Mouse (Mus musculus): ENCODE results near the gene Macc1. TPM values are rescaled to one million over a fixed set of nuclear protein-coding genes. Genes with fewer than 3 reads are reported as not detected.

Gene Macc1
- polyA plus RNA-seq, 2 experiments = 1.3 to 2.1 TPM

- Histone ChIP-seq H3K9ac (ENCODE audit: low read depth, low read length, severe bottlenecking) (no peak overlapping the region), H3K4me3 (replicated peaks; ENCODE audit: low read length) (no peak overlapping the region), H3K36me3 (ENCODE audit: control insufficient read depth, insufficient read depth, low read length) (no peaks in the 10 kb centered on the region), H3K9me3 (ENCODE audit: control insufficient read depth, low read length) (no peaks in the 10 kb centered on the region), H3K27ac (replicated peaks; ENCODE audit: low read depth, low read length) (no peak overlapping the region), H3K4me1 (ENCODE audit: control insufficient read depth, insufficient read depth, low read length) (no peaks in the 10 kb centered on the region), H3K27me3 (ENCODE audit: control insufficient read depth, insufficient read depth, low read length) (no peaks in the 10 kb centered on the region), H3K4me2 (replicated peaks; ENCODE audit: low read depth, low read length, severe bottlenecking) (no peak overlapping the region)
- TF ChIP-seq POLR2A (IDR thresholded peaks at IDR 0.05; ENCODE audit: borderline replicate concordance, extremely low read depth, insufficient read depth, insufficient read length) = no peak
- ATAC-seq (ENCODE audit: low FRiP score, low read depth) (no peak), DNase-seq (ENCODE audit: low spot score) (no peak)
- 89% methylated on average over 1 of the region's 1 CpGs for WGBS
These were observed 51.0 kb downstream of the Macc1 start for GRCm38 (mm10) chr12:119365041-119365440.

GRCm38 (mm10) chr12:119369832-119370231, 55.8 kb downstream of the Macc1 start:
- ATAC-seq (ENCODE audit: low FRiP score, low read depth) = no peak
- Histone ChIP-seq H3K9me3 (ENCODE audit: control insufficient read depth, low read length) (no peaks in the 10 kb centered on the region), H3K36me3 (ENCODE audit: control insufficient read depth, insufficient read depth, low read length) (no peaks in the 10 kb centered on the region), H3K27ac (replicated peaks; ENCODE audit: low read depth, low read length) (no peak overlapping the region), H3K9ac (ENCODE audit: low read depth, low read length, severe bottlenecking) (no peak overlapping the region), H3K4me2 (replicated peaks; ENCODE audit: low read depth, low read length, severe bottlenecking) (no peak overlapping the region), H3K4me1 (ENCODE audit: control insufficient read depth, insufficient read depth, low read length) (no peaks in the 10 kb centered on the region), H3K4me3 (replicated peaks; ENCODE audit: low read length) (no peak overlapping the region), H3K27me3 (ENCODE audit: control insufficient read depth, insufficient read depth, low read length) (no peaks in the 10 kb centered on the region)
- WGBS = 61% methylated on average over 4 of the region's 4 CpGs
- no peak for DNase-seq (ENCODE audit: low spot score)
- no peak for TF ChIP-seq POLR2A (IDR thresholded peaks at IDR 0.05; ENCODE audit: borderline replicate concordance, extremely low read depth, insufficient read depth, insufficient read length)

GRCm38 (mm10) chr12:119372359-119372758, 58.3 kb downstream of the Macc1 start:
- Histone ChIP-seq H3K9me3 (ENCODE audit: control insufficient read depth, low read length) (no peaks in the 10 kb centered on the region), H3K4me3 (replicated peaks; ENCODE audit: low read length) (no peak overlapping the region), H3K9ac (ENCODE audit: low read depth, low read length, severe bottlenecking) (no peak overlapping the region), H3K27me3 (ENCODE audit: control insufficient read depth, insufficient read depth, low read length) (no peaks in the 10 kb centered on the region), H3K36me3 (ENCODE audit: control insufficient read depth, insufficient read depth, low read length) (no peaks in the 10 kb centered on the region), H3K4me2 (replicated peaks; ENCODE audit: low read depth, low read length, severe bottlenecking) (no peak overlapping the region), H3K27ac (replicated peaks; ENCODE audit: low read depth, low read length) (no peak overlapping the region), H3K4me1 (ENCODE audit: control insufficient read depth, insufficient read depth, low read length) (no peaks in the 10 kb centered on the region)
- no peak for DNase-seq (ENCODE audit: low spot score)
- TF ChIP-seq POLR2A (IDR thresholded peaks at IDR 0.05; ENCODE audit: borderline replicate concordance, extremely low read depth, insufficient read depth, insufficient read length) = no peak
- no peak for ATAC-seq (ENCODE audit: low FRiP score, low read depth)
- 43% methylated on average over 4 of the region's 4 CpGs for WGBS

GRCm38 (mm10) chr12:119376879-119377278, 62.8 kb downstream of the Macc1 start:
- H3K27me3 ChIP-seq (ENCODE audit: control insufficient read depth, insufficient read depth, low read length) = no peaks in the 10 kb centered on the region
- H3K4me2 ChIP-seq (replicated peaks; ENCODE audit: low read depth, low read length, severe bottlenecking) = no peak overlapping the region
- H3K9me3 ChIP-seq (ENCODE audit: control insufficient read depth, low read length) = no peaks in the 10 kb centered on the region
- no peak overlapping the region for H3K9ac ChIP-seq (ENCODE audit: low read depth, low read length, severe bottlenecking)
- DNase-seq (ENCODE audit: low spot score) = peak; percentile 33
- no peak; the same call in 1 of the 2 replicates for ATAC-seq (ENCODE audit: low FRiP score, low read depth)
- no peaks in the 10 kb centered on the region for H3K4me1 ChIP-seq (ENCODE audit: control insufficient read depth, insufficient read depth, low read length)
- no peak for TF ChIP-seq POLR2A (IDR thresholded peaks at IDR 0.05; ENCODE audit: borderline replicate concordance, extremely low read depth, insufficient read depth, insufficient read length)
- H3K27ac ChIP-seq (replicated peaks; ENCODE audit: low read depth, low read length) = no peak overlapping the region
- no peaks in the 10 kb centered on the region for H3K36me3 ChIP-seq (ENCODE audit: control insufficient read depth, insufficient read depth, low read length)
- no peak overlapping the region for H3K4me3 ChIP-seq (replicated peaks; ENCODE audit: low read length)

- 88% methylated on average over 1 of the region's 1 CpGs for WGBS
- no peak for ATAC-seq (ENCODE audit: low FRiP score, low read depth)
- H3K9ac ChIP-seq (ENCODE audit: low read depth, low read length, severe bottlenecking) = no peak overlapping the region
- no peaks in the 10 kb centered on the region for H3K9me3 ChIP-seq (ENCODE audit: control insufficient read depth, low read length)
- no peak overlapping the region for H3K27ac ChIP-seq (replicated peaks; ENCODE audit: low read depth, low read length)
- no peaks in the 10 kb centered on the region for H3K36me3 ChIP-seq (ENCODE audit: control insufficient read depth, insufficient read depth, low read length)
- no peaks in the 10 kb centered on the region for H3K27me3 ChIP-seq (ENCODE audit: control insufficient read depth, insufficient read depth, low read length)
- TF ChIP-seq POLR2A (IDR thresholded peaks at IDR 0.05; ENCODE audit: borderline replicate concordance, extremely low read depth, insufficient read depth, insufficient read length) = no peak
- DNase-seq (ENCODE audit: low spot score) = no peak
- no peaks in the 10 kb centered on the region for H3K4me1 ChIP-seq (ENCODE audit: control insufficient read depth, insufficient read depth, low read length)
- no peak overlapping the region for H3K4me3 ChIP-seq (replicated peaks; ENCODE audit: low read length)
- no peak overlapping the region for H3K4me2 ChIP-seq (replicated peaks; ENCODE audit: low read depth, low read length, severe bottlenecking)
These were observed 67.8 kb downstream of the Macc1 start for GRCm38 (mm10) chr12:119381839-119382238.

GRCm38 (mm10) chr12:119386243-119386642, 72.2 kb downstream of the Macc1 start:
- Histone ChIP-seq H3K27ac (replicated peaks; ENCODE audit: low read depth, low read length) (no peak overlapping the region), H3K9ac (ENCODE audit: low read depth, low read length, severe bottlenecking) (no peak overlapping the region), H3K4me2 (replicated peaks; ENCODE audit: low read depth, low read length, severe bottlenecking) (no peak overlapping the region), H3K9me3 (ENCODE audit: control insufficient read depth, low read length) (no peaks in the 10 kb centered on the region), H3K4me1 (ENCODE audit: control insufficient read depth, insufficient read depth, low read length) (no peaks in the 10 kb centered on the region), H3K4me3 (replicated peaks; ENCODE audit: low read length) (no peak overlapping the region), H3K36me3 (ENCODE audit: control insufficient read depth, insufficient read depth, low read length) (no peaks in the 10 kb centered on the region), H3K27me3 (ENCODE audit: control insufficient read depth, insufficient read depth, low read length) (no peaks in the 10 kb centered on the region)
- no peak for DNase-seq (ENCODE audit: low spot score)
- TF ChIP-seq POLR2A (IDR thresholded peaks at IDR 0.05; ENCODE audit: borderline replicate concordance, extremely low read depth, insufficient read depth, insufficient read length) = no peak
- no peak for ATAC-seq (ENCODE audit: low FRiP score, low read depth)
